Mouse (Mus musculus): ENCODE measurements around the gene Pon2.

GRCm38 (mm10) chr6:5294659-5295449 is 3.4 kb downstream of the Pon2 start:
- no peak; the same call in 1 of the 2 replicates for TF ChIP-seq CTCF (IDR thresholded peaks at IDR 0.05)
- no peak for TF ChIP-seq EP300 (IDR thresholded peaks at IDR 0.05)

All from lung, postnatal 0 days (tissue).